Comparison of ENCODE assay signal across 8 mouse cellular contexts in the genomic region with DNA sequence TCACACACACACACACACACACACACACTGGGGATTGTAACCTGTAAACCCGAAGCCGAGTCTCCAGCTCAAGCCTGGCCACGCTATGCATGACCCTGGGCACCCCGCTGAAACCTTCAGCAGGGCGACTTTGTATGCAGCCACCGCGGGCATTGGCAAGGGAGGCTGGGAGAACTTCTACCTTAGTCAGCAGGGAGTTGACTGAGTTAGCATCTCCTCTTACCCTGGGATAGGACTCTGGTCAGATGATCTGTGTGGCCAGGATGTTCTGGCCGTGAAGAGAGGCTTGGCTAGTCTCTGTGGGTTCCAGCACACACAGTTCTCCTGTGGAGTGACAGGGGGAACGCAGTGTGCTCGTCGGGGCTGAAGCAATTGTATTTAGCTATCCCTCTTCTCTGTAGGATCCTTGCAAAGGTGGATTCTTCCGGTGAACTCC. TPM values are rescaled to one million over a fixed set of nuclear protein-coding genes. Genes with fewer than 3 reads are reported as not detected.
A peak's percentile ranks its signal among the peaks of the same experiment; 100 is the strongest.
DNase-seq lines count a peak whose midpoint lies in the region; ATAC-seq and TF ChIP-seq lines count a peak whose summit lies in the region.

No protein-coding gene starts in this region.

- H3K27me3 ChIP-seq in embryonic facial prominence, embryonic 10.5 days (replicated peaks; ENCODE audit: low read depth, poor library complexity, severe bottlenecking): no peaks in the 10 kb centered on the region
- no peaks in the 10 kb centered on the region for H3K27me3 ChIP-seq in kidney, adult 2 months (replicated peaks; ENCODE audit: control insufficient read depth, insufficient read depth, low read length)
- H3K27me3 ChIP-seq in lung, embryonic 14.5 days (ENCODE audit: insufficient read depth, low read length): no peaks in the 10 kb centered on the region

- ATAC-seq in lung, embryonic 14.5 days (ENCODE audit: insufficient read depth): no peak

- TF ChIP-seq CTCF in kidney, adult 2 months (conservative IDR thresholded peaks at IDR 0.05; ENCODE audit: insufficient read depth, insufficient read length, low read depth, low read length): no peak
- no peak for TF ChIP-seq CTCF in lung, embryonic 14.5 days (IDR thresholded peaks at IDR 0.05; ENCODE audit: low read depth)

- peak overlapping the region; percentile 54 for H3K4me2 ChIP-seq in lung, embryonic 14.5 days

- H3K4me3 ChIP-seq in embryonic facial prominence, embryonic 10.5 days: peak overlapping the region; percentile 48
- peak overlapping the region; percentile 25 for H3K4me3 ChIP-seq in kidney, adult 2 months (ENCODE audit: insufficient read depth, low read depth, low read length)
- peak overlapping the region; percentile 7 for H3K4me3 ChIP-seq in lung, embryonic 14.5 days (ENCODE audit: low read depth, low read length)

- DNase-seq in retina, adult 2 months (ENCODE audit: low read depth, low spot score): peak; percentile 40
- no peak for DNase-seq in retina, postnatal 1 day
- peak; percentile 42 for DNase-seq in embryonic facial prominence, embryonic 10.5 days (ENCODE audit: low spot score)
- DNase-seq in heart, adult 9 months (ENCODE audit: low spot score in 2 of 2): peak; percentile 30 to 62
- peak; percentile 75 for DNase-seq in kidney, adult 2 months
- peak; percentile 16 for DNase-seq in lung, embryonic 14.5 days
- DNase-seq in retina, embryonic 14.5 days (ENCODE audit: low spot score): peak; percentile 67
- DNase-seq in right cerebral cortex, postnatal 4 days: no peak

- H3K9ac ChIP-seq in lung, embryonic 14.5 days: peak overlapping the region; percentile 21

- TF ChIP-seq POLR2A in kidney, adult 2 months (IDR thresholded peaks at IDR 0.05; ENCODE audit: low read depth, low read length): no peak

- WGBS in embryonic facial prominence, embryonic 10.5 days: 1% methylated on average over 12 of the region's 12 CpGs
- 21% methylated on average over 12 of the region's 12 CpGs for WGBS in kidney, adult 2 months
- WGBS in lung, embryonic 14.5 days: 7% methylated on average over 12 of the region's 12 CpGs

- peaks cover 5% of the 10 kb centered on the region for H3K36me3 ChIP-seq in embryonic facial prominence, embryonic 10.5 days (replicated peaks)
- no peaks in the 10 kb centered on the region for H3K36me3 ChIP-seq in kidney, adult 2 months (ENCODE audit: control insufficient read depth, insufficient read depth, low read length)
- H3K36me3 ChIP-seq in lung, embryonic 14.5 days (ENCODE audit: insufficient read depth): no peaks in the 10 kb centered on the region

- H3K27ac ChIP-seq in embryonic facial prominence, embryonic 10.5 days (replicated peaks): peak overlapping the region; percentile 55
- H3K27ac ChIP-seq in kidney, adult 2 months (ENCODE audit: insufficient read depth, low read depth, low read length): peak overlapping the region; percentile 79
- peak overlapping the region; percentile 19; the same call in 1 of the 2 replicates for H3K27ac ChIP-seq in lung, embryonic 14.5 days (ENCODE audit: low read depth)

- peaks cover 37% of the 10 kb centered on the region for H3K4me1 ChIP-seq in embryonic facial prominence, embryonic 10.5 days
- peaks cover 34% of the 10 kb centered on the region for H3K4me1 ChIP-seq in kidney, adult 2 months (ENCODE audit: control insufficient read depth, insufficient read depth, low read length)
- peaks cover 35% of the 10 kb centered on the region for H3K4me1 ChIP-seq in lung, embryonic 14.5 days (ENCODE audit: insufficient read depth)

- no peaks in the 10 kb centered on the region for H3K9me3 ChIP-seq in embryonic facial prominence, embryonic 10.5 days
- H3K9me3 ChIP-seq in lung, embryonic 14.5 days (ENCODE audit: low read depth, low read length): no peaks in the 10 kb centered on the region

RNA-seq across cellular contexts. Expression of a gene that starts 49.8 kb away (rescaled TPM):
- polyA plus RNA-seq in embryonic facial prominence, embryonic 10.5 days (2016; fragmentation: Nextera tagmentation; extraction: Ambion mirVana): 43.9 and 46.4 TPM in 2 replicates
- 5.6 and 6.6 TPM in 2 replicates for polyA plus RNA-seq in kidney, adult 2 months (2012; rRNA removed)
- 25.4 and 26.4 TPM in 2 replicates for polyA plus RNA-seq in lung, embryonic 14.5 days (2014; fragmentation: Nextera tagmentation; extraction: Ambion mirVana)

Comparison
In these comparisons a context has a peak if more than half of its experiments do, and no peak if none do; other contexts are left out.
1. DNase-seq: peak in retina, adult 2 months (single experiment), embryonic facial prominence, embryonic 10.5 days (single experiment), heart, adult 9 months (2 of 2), kidney, adult 2 months (single experiment), lung, embryonic 14.5 days (single experiment) and retina, embryonic 14.5 days (single experiment); none in retina, postnatal 1 day (single experiment) and right cerebral cortex, postnatal 4 days (single experiment).
2. H3K27ac ChIP-seq: peak in every context shown above with its lines; median percentile 79 in kidney, adult 2 months; 55 in embryonic facial prominence, embryonic 10.5 days; 19 in lung, embryonic 14.5 days.
3. Peak in every context shown above with its lines, with median percentiles within 50 percentile points of each other: H3K4me3 ChIP-seq.